Mouse (Mus musculus) CH12.LX (cell line): ENCODE results near the gene Rab33a. TPM values are rescaled to one million over a fixed set of nuclear protein-coding genes. Genes with fewer than 3 reads are reported as not detected.

Experiments used
- DNase-seq: peaks from one replicate; pipeline ENCODE4 v3.0.0-alpha.2; 2013; ENCODE audit errors: extremely low read depth
- H3K27ac ChIP-seq: 2 replicates; pipeline ENCODE4 v1.5.1; 2012; ENCODE audit warnings: low read depth, mild to moderate bottlenecking, control low read depth, moderate library complexity; ENCODE audit not compliant: insufficient read depth
- H3K27me3 ChIP-seq: replicated peaks from 2 replicates; pipeline ENCODE3; 2012; ENCODE audit warnings: inconsistent platforms
- H3K36me3 ChIP-seq, 2 experiments: replicated peaks in 1 of 2; 2 replicates each; pipeline versions ENCODE3 to v1.6.1; 2012; ENCODE audit warnings: inconsistent platforms in 1 of 2, low read length in 1 of 2, mild to moderate bottlenecking in 1 of 2, mixed read lengths in 1 of 2, moderate library complexity in 1 of 2; ENCODE audit not compliant: control insufficient read depth in 1 of 2, insufficient read depth in 1 of 2
- H3K4me1 ChIP-seq, 2 experiments: 2 replicates each; pipeline ENCODE4 v1.6.1; 2012; ENCODE audit warnings: inconsistent platforms in 1 of 2, moderate library complexity in 1 of 2; ENCODE audit not compliant: insufficient read depth in 2 of 2, control insufficient read depth in 1 of 2
- H3K4me2 ChIP-seq: 2 replicates; pipeline ENCODE4 v1.6.1; 2012; ENCODE audit warnings: low read depth, mild to moderate bottlenecking, control low read depth; ENCODE audit not compliant: poor library complexity, insufficient read depth, severe bottlenecking
- H3K4me3 ChIP-seq, 3 experiments: fragments of 150-350 bp in 1 of 3; sonication (generic) in 1 of 3; replicated peaks in 1 of 3; 2 replicates each; pipeline versions ENCODE3 to v1.5.1; 2011 to 2012; ENCODE audit warnings: low read depth in 2 of 3, low read length in 2 of 3, mild to moderate bottlenecking in 2 of 3, moderate library complexity in 2 of 3, control low read depth in 1 of 3, improper control_type of control experiment in 1 of 3, inconsistent platforms in 1 of 3, mixed read lengths in 1 of 3; ENCODE audit not compliant: poor library complexity in 1 of 3
- H3K79me2 ChIP-seq: replicated peaks from 2 replicates; pipeline ENCODE4 v1.6.1; 2012; ENCODE audit warnings: mild to moderate bottlenecking, moderate library complexity; ENCODE audit not compliant: control insufficient read depth, poor library complexity, insufficient read depth, severe bottlenecking; ENCODE audit errors: extremely low read depth
- H3K9ac ChIP-seq: 2 replicates; pipeline ENCODE4 v1.6.1; 2012; ENCODE audit warnings: low read depth, mild to moderate bottlenecking, control low read depth, moderate library complexity; ENCODE audit not compliant: insufficient read depth
- H3K9me3 ChIP-seq: replicated peaks from 2 replicates; pipeline ENCODE3; 2012; ENCODE audit warnings: low read length, inconsistent platforms, mixed read lengths
- BHLHE40 ChIP-seq: IDR thresholded peaks from 2 replicates; pipeline ENCODE4 v1.6.1; 2011; ENCODE audit warnings: mild to moderate bottlenecking, low read depth, low read length, improper control_type of control experiment
- CHD2 ChIP-seq: IDR thresholded peaks from 2 replicates; pipeline ENCODE4 v1.6.1; 2011; ENCODE audit warnings: low read length, improper control_type of control experiment
- CTCF ChIP-seq, 2 experiments: IDR thresholded peaks in 1 of 2; conservative IDR thresholded peaks in 1 of 2; 2 replicates each; pipeline ENCODE4 v1.5.1; 2011 to 2012; ENCODE audit warnings: low read depth in 2 of 2, low read length in 2 of 2, improper control_type of control experiment in 1 of 2, inconsistent platforms in 1 of 2, mild to moderate bottlenecking in 1 of 2, moderate library complexity in 1 of 2
- E2F4 ChIP-seq: IDR thresholded peaks from 2 replicates; pipeline ENCODE4 v1.6.1; 2011; ENCODE audit warnings: low read depth, low read length, improper control_type of control experiment; ENCODE audit not compliant: insufficient replicate concordance
- ETS1 ChIP-seq: conservative IDR thresholded peaks from 2 replicates; pipeline ENCODE4 v1.6.1; 2012; ENCODE audit warnings: low read depth, mild to moderate bottlenecking, inconsistent platforms, low read length, improper control_type of control experiment, moderate library complexity
- GABPA ChIP-seq: IDR thresholded peaks from 2 replicates; pipeline ENCODE4 v1.6.1; 2012; ENCODE audit warnings: low read depth, low read length, improper control_type of control experiment, inconsistent platforms; ENCODE audit not compliant: insufficient replicate concordance
- HCFC1 ChIP-seq: IDR thresholded peaks from 2 replicates; pipeline ENCODE4 v1.6.1; 2012; ENCODE audit warnings: low read depth, mild to moderate bottlenecking, inconsistent platforms, low read length, improper control_type of control experiment
- JUND ChIP-seq: conservative IDR thresholded peaks from 2 replicates; pipeline ENCODE4 v1.6.1; 2011; ENCODE audit warnings: low read depth, low read length, improper control_type of control experiment
- KAT2A ChIP-seq: IDR thresholded peaks from 2 replicates; pipeline ENCODE4 v1.6.1; 2012; ENCODE audit warnings: low read length, improper control_type of control experiment, inconsistent platforms; ENCODE audit not compliant: insufficient replicate concordance
- MAFK ChIP-seq: IDR thresholded peaks from 2 replicates; pipeline ENCODE4 v1.6.1; 2011; ENCODE audit warnings: low read length, improper control_type of control experiment; ENCODE audit not compliant: insufficient replicate concordance
- MAX ChIP-seq: IDR thresholded peaks from 2 replicates; pipeline ENCODE4 v1.6.1; 2011; ENCODE audit warnings: low read length, improper control_type of control experiment
- MXI1 ChIP-seq: IDR thresholded peaks from 2 replicates; pipeline ENCODE4 v1.6.1; 2011; ENCODE audit warnings: mild to moderate bottlenecking, low read depth, low read length, improper control_type of control experiment
- PAX5 ChIP-seq: IDR thresholded peaks from 2 replicates; pipeline ENCODE4 v1.6.1; 2012; ENCODE audit warnings: low read length, inconsistent platforms, mixed read lengths
- RCOR1 ChIP-seq: conservative IDR thresholded peaks from 2 replicates; pipeline ENCODE4 v1.6.1; 2012; ENCODE audit warnings: low read depth, mild to moderate bottlenecking, inconsistent platforms, low read length, improper control_type of control experiment
- TBP ChIP-seq: conservative IDR thresholded peaks from 2 replicates; pipeline ENCODE4 v1.6.1; 2011; ENCODE audit warnings: low read depth, low read length, improper control_type of control experiment
- TCF12 ChIP-seq: IDR thresholded peaks from 2 replicates; pipeline ENCODE4 v1.6.1; 2014; ENCODE audit warnings: low read depth, mild to moderate bottlenecking, inconsistent platforms, low read length, improper control_type of control experiment
- ZKSCAN1 ChIP-seq: IDR thresholded peaks from 2 replicates; pipeline ENCODE4 v1.6.1; 2012; ENCODE audit warnings: low read depth, inconsistent platforms, low read length, improper control_type of control experiment, borderline replicate concordance
- ZNF384 ChIP-seq: IDR thresholded peaks from 2 replicates; pipeline ENCODE4 v1.6.1; 2012; ENCODE audit warnings: low read depth, low read length, improper control_type of control experiment, inconsistent platforms
- dilution Hi-C: fragments of 300-500 bp; cut with MboI; formaldehyde crosslinking; loops from 2 replicates; pipeline ENCODE4 v1.14.3; 2020; ENCODE audit warnings: low sequenced_read_pairs; ENCODE audit not compliant: extremely low pct_unique_long_range_greater_than_20kb, extremely low pct_ligation_motif_present
- in situ Hi-C: fragments of 300-500 bp; cut with MboI; formaldehyde crosslinking; loops from 3 replicates; pipeline ENCODE4 v1.14.3; 2019; ENCODE audit warnings: low sequenced_read_pairs, low pct_ligation_motif_present, low pct_unique_long_range_greater_than_20kb, mixed read lengths
- polyA plus RNA-seq: library from polyadenylated mRNA; unstranded; fragments of >175 nt; gene quantifications from 2 replicates; pipeline ENCODE4 v1.2.1, GENCODE M21; 2012; ENCODE audit warnings: low read depth; ENCODE audit not compliant: insufficient read length
- total RNA-seq, 2 experiments: library from RNA; depleted of rRNA; stranded (reverse); fragments of 300-350 nt in 1 of 2; fragments of >200 nt in 1 of 2; gene quantifications; 2 replicates each; pipeline ENCODE4 v1.2.3; 2012 to 2014

Gene Rab33a
- total and polyA plus RNA-seq, 3 experiments, result 0.13 TPM; not detected in 2

DNA sequence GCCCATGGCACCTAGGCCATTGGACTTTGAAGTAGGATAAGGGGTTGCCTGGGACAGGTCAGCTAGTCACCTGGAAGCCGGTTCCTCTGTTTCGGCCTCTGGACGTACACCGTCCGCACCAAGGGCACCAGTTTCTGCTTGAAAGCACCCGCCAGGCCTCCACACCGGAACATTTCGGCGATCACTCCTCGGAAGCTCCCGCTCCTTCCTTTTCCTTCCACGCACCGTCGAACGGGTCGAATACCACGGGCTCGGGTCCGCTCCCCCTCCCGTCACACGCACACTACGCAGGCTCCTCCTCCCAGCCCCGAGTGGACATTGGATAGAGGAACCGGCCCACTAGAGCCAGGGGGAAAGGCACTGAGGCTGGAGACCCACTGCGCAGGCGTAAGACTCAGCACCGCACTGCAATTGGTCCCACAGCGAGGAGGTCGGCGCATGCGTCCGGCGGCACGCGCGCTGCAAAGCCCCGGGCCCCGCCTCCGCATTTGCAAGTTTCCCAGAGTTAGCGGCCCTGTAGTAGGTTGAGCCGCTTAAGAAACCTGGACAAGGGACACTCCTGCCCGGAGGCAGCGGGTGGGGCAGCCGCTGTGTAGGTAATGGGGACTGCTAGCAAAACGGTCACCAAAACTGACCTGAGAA lies 5.8 kb upstream of the Rab33a start, which contains the start of gene Aifm1 (continued):
- TF ChIP-seq HCFC1 (peak; percentile 64), MAFK (no peak), RCOR1 (no peak; the same call in 1 of the 2 replicates), CTCF (conservative IDR thresholded peaks at IDR 0.05 in 1 of 2, IDR thresholded peaks at IDR 0.05 in 1 of 2; ENCODE audit: low read depth in 2 of 2, low read length in 2 of 2) (no peak), E2F4 (no peak), GABPA (no peak), TCF12 (peak; percentile 48), ETS1 (no peak), MAX (no peak), CHD2 (no peak), MXI1 (peak; percentile 64), ZNF384 (no peak), ZKSCAN1 (no peak), TBP (no peak)

DNA sequence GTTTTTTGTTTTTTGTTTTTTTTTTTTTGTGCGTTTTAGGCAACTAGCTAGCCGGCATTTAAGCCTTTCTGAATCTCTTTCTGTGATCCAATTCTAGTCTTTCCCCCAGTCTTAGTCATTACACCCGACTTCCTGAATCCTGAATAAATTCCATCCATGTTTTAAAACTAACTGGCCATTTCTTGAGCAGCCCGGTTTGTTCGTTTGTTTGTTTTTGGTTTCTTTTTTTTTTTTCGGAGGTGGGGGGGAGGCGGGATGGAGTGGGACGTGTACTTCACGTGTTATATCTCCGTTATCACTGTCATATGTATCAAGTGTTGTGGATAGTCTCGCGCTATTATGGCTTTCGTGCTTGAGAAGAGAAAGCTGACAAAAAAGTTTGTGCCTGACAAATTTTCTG lies 5.3 kb upstream of the Rab33a start:
- Histone ChIP-seq H3K27me3 (no peaks in the 10 kb centered on the region), H3K27ac (no peak overlapping the region), H3K36me3 (peaks cover 0 to 3% of the 10 kb centered on the region in 2 experiments), H3K4me3 (peak overlapping the region; percentile 46 to 67 (median 58)), H3K4me1 (peaks cover 0 to 7% of the 10 kb centered on the region in 2 experiments; a peak in 1 of 4 replicates), H3K4me2 (peak overlapping the region; percentile 13; the same call in 1 of the 2 replicates), H3K79me2 (peaks cover 12% of the 10 kb centered on the region)
- dilution Hi-C loops, result no loop called here
- no peak for TF ChIP-seq JUND
- peak; percentile 49 for TF ChIP-seq BHLHE40
- TF ChIP-seq, all 38 proteins: peak for 1
- Histone ChIP-seq H3K9me3 (no peaks in the 10 kb centered on the region), H3K9ac (peak overlapping the region; percentile 36; the same call in 1 of the 2 replicates)
- peak; percentile 37 for DNase-seq
- in situ Hi-C loops, result no loop called here

DNA sequence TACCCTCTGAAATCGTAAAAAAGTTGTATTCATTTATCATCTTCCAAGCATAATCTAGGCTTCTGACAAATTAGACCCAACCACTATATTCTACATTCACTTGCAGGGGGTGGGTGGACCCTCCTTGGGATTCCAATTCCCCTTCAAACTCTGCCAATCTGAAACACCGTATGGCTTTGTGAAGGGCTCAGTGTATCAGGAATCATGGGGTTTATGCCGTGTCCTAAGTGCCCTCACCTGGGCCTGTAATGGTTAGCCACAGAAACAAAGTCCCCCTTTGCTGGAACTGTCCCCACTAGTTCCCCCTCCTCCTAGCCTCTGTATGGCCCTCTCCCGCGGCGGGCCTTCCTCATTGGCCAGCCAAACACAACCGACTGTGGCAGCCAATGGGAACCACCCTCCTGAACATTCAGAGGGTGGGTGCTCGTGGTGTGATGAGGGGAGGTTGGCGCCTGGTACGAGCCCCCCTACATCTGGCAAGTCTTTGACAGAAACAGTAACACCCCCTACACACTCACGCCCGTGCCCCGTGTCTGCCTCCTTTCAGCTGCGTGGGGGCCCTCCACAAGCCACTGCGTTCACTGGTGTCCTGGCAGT lies 776 bp upstream of the Rab33a start:
- H3K9me3 ChIP-seq, result no peaks in the 10 kb centered on the region
- no peak overlapping the region for H3K4me3 ChIP-seq
- no peak overlapping the region for H3K4me2 ChIP-seq
- dilution Hi-C loops, result no loop called here
- no peak for DNase-seq
- in situ Hi-C loops, result no loop called here
- H3K9ac ChIP-seq, result no peak overlapping the region
- no peak for TF ChIP-seq RCOR1
- TF ChIP-seq KAT2A, result no peak
- no peak for TF ChIP-seq MAX
- no peak for TF ChIP-seq ETS1
- no peak for TF ChIP-seq PAX5
- peaks cover 0 to 3% of the 10 kb centered on the region in 2 experiments; a peak in 3 of 4 replicates for H3K4me1 ChIP-seq
- H3K27me3 ChIP-seq, result no peaks in the 10 kb centered on the region
- no peaks in the 10 kb centered on the region for H3K36me3 ChIP-seq
- H3K79me2 ChIP-seq, result no peaks in the 10 kb centered on the region
- H3K27ac ChIP-seq, result no peak overlapping the region
